Mouse (Mus musculus) CH12F3 (cell line): Measurements from ENCODE around the gene Slc6a21.
"Not testable (repeated sequence)": the region's sequence is repeated elsewhere in the genome, so short reads cannot be mapped to it uniquely, and the experiment has no call there.

Experiments
- in situ Hi-C: fragments of 300-500 bp; cut with MboI; formaldehyde crosslinking; loops from 2 replicates; pipeline ENCODE4 v1.14.3; 2020; ENCODE audit warnings: low sequenced_read_pairs

The Slc6a21 gene

GRCm38 (mm10) chr7:45255822-45256221, 21.5 kb upstream of the Slc6a21 start:
- in situ Hi-C loops = not testable (repeated sequence)

- in situ Hi-C loops = no loop called here
These were observed 20.1 kb upstream of the Slc6a21 start for GRCm38 (mm10) chr7:45257063-45257840.

- in situ Hi-C loops = no loop called here
These were observed 18.0 kb upstream of the Slc6a21 start for GRCm38 (mm10) chr7:45259281-45259680.

- in situ Hi-C loops = no loop called here
These were observed 15.0 kb upstream of the Slc6a21 start for GRCm38 (mm10) chr7:45262266-45262665.

GRCm38 (mm10) chr7:45263006-45263607, 14.2 kb upstream of the Slc6a21 start:
- in situ Hi-C loops = no loop called here

GRCm38 (mm10) chr7:45264348-45264747, 13.0 kb upstream of the Slc6a21 start:
- in situ Hi-C loops = no loop called here

- in situ Hi-C loops = no loop called here
These were observed 11.8 kb upstream of the Slc6a21 start for GRCm38 (mm10) chr7:45265518-45265917.

GRCm38 (mm10) chr7:45272786-45273412, 4.4 kb upstream of the Slc6a21 start:
- in situ Hi-C loops = no loop called here

- in situ Hi-C loops = no loop called here
These were observed 3.6 kb upstream of the Slc6a21 start for GRCm38 (mm10) chr7:45273672-45274071.

- in situ Hi-C loops = no loop called here
These were observed 9.2 kb downstream of the Slc6a21 start for GRCm38 (mm10) chr7:45286486-45286885.

GRCm38 (mm10) chr7:45296626-45297025, 19.3 kb downstream of the Slc6a21 start:
- in situ Hi-C loops = no loop called here

- in situ Hi-C loops = no loop called here
These were observed 20.2 kb downstream of the Slc6a21 start for GRCm38 (mm10) chr7:45297563-45297962.

- in situ Hi-C loops = no loop called here
These were observed 22.4 kb downstream of the Slc6a21 start for GRCm38 (mm10) chr7:45299752-45300151.

- in situ Hi-C loops = no loop called here
These were observed 23.0 kb downstream of the Slc6a21 start for GRCm38 (mm10) chr7:45300270-45300669.

- in situ Hi-C loops = no loop called here
These were observed 25.3 kb downstream of the Slc6a21 start for GRCm38 (mm10) chr7:45302626-45303025.

GRCm38 (mm10) chr7:45304869-45305268, 27.6 kb downstream of the Slc6a21 start:
- in situ Hi-C loops = no loop called here

GRCm38 (mm10) chr7:45305275-45305674, 28.0 kb downstream of the Slc6a21 start:
- in situ Hi-C loops = no loop called here

- in situ Hi-C loops = no loop called here
These were observed 31.4 kb downstream of the Slc6a21 start for GRCm38 (mm10) chr7:45308551-45309240.

GRCm38 (mm10) chr7:45309455-45309854, 32.1 kb downstream of the Slc6a21 start:
- in situ Hi-C loops = no loop called here

GRCm38 (mm10) chr7:45312023-45312422, 34.7 kb downstream of the Slc6a21 start:
- in situ Hi-C loops = no loop called here

GRCm38 (mm10) chr7:45312686-45313453, 35.6 kb downstream of the Slc6a21 start:
- in situ Hi-C loops = no loop called here
